Mouse (Mus musculus): ENCODE measurements at regions not wholly inside any gene's neighbourhood (a gene's known extent, or its start where the extent isn't known, plus 50 kb on each side); places are given as distances from the start of the nearest gene placed in this dataset.

DNA sequence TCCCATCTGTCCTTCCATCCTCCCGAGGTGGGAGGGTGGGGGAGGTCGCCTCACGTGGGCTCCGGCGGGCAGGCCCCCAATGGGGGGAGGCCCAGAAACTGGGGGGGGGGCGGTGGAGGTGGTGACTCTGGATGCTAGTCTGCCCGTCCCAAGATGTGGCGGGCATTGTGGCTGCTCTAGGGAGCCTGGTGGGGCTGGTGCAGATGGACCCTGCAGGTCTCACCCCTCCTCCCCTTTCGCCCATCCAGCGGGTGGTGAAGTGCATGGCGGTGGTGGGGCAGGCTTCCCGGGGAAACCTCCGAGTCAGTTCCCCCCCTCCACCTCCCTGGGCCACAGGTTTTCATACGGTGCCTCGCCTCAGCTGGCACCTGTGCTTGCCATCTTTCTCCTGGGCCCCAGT is 88.6 kb downstream of the Inhba start:
- no peak for ATAC-seq (replicated peaks; ENCODE audit: low FRiP score, poor library complexity, severe bottlenecking)

DNA sequence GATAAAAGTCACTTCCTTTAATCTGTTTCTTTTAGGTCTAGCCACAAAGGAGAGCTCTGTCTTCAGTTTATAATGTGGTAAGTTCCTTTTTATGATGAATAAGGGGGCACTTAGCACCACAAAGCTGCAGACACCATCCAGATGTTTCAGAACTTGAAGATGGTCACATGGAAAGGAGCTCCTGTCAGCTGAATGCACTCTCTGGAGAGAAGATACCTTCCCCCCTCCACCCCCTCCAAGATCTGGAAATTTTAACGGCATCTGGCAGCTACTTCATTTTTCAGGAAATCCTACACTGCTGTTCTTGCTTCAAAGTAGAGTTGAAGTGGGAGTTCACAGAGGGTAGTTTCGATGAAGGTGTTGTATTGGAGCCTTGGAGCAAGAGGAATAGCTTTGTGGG is 103.2 kb downstream of the Inhba start:
- no peak for ATAC-seq (replicated peaks; ENCODE audit: low FRiP score, poor library complexity, severe bottlenecking)

DNA sequence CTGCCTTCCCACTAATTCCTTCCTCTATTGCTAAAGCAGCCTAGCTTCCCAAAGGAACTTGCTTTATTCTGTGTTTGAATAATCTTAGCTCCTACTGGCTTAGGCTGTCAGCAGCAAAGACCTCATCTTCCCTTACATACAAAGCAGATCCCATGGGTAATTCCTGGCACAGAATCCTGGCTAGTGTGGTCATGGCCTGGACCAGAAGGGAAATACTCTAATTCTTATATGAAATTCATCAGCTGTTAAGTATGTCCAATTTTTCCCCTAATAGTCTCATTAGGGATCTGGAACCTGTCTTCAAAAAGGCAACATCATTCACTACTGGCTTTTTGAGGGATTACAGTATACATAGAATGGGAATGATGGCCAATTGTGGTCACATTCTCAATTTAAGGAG is 135.0 kb downstream of the Inhba start:
- ATAC-seq (replicated peaks; ENCODE audit: low FRiP score, poor library complexity, severe bottlenecking): no peak

DNA sequence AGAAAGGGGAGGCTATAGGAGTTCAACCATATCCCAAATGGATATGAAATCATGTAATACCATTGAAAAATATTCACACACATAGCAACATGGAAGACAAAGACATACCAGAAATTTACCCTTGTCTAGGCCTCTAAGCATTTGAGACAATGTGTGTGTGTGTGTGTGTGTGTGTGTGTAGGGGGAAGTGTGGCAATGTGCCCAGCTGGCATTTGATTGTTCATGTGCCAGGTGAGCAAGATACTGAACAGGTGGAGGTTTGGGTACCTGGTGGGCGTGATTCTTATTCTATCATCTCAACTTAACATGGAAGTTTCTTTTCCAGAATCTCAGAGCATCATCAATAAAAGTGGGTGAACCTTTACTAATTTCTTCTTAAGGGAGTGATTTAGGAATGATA is 143.3 kb downstream of the Inhba start:
- no peak for ATAC-seq (replicated peaks; ENCODE audit: low FRiP score, poor library complexity, severe bottlenecking)

DNA sequence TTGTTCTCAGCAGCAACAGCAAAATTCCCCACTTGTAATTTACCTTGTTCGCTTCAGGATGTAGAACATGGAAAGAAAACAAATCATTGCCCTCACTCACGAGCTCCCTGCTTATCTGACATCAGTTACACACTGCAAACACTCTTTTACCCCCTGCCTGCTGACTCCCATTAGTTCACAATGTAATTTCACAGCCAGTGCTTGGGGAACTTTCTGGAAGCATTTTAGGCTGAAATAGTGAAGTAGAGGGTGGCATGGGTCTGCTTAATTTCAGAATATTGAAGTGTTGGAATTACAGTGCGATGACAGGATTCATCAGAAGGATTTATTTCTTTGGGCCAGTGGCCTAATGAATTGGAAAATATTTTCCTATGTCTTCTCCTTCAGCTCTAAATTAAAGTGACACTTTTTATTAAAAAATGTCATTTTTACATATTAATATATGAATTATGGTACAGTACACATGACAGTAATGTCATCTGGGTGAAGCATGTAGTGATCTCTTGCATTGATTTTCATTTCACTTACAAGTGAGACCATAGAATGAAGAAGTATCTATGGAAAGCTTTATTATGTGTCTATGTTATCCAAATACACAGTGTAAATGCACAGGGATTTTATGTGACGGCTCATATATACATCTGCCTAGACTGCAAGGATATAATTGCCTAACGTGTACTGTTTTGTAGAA is 153.7 kb downstream of the Inhba start:
- ATAC-seq (replicated peaks; ENCODE audit: low FRiP score, poor library complexity, severe bottlenecking): no peak

DNA sequence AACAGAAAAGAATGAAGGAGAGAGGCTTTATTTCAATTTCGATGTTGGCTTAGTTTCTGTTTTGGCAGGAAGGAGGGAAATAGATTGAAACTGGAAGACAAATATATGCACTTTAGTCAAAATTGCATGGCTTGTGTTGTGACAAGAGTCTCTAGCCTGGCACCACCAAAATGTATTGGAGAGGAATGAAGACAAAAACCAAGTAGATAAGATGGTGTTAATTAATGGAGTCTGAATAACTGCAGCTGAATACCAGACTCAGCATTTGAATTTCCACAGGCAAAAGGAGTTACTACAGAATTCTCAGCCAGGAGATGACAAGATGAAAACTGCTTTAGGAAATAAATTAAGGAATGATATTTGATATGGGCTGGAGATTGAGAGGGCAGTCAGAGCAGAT is 185.0 kb downstream of the Inhba start:
- ATAC-seq (replicated peaks; ENCODE audit: low FRiP score, poor library complexity, severe bottlenecking): no peak

DNA sequence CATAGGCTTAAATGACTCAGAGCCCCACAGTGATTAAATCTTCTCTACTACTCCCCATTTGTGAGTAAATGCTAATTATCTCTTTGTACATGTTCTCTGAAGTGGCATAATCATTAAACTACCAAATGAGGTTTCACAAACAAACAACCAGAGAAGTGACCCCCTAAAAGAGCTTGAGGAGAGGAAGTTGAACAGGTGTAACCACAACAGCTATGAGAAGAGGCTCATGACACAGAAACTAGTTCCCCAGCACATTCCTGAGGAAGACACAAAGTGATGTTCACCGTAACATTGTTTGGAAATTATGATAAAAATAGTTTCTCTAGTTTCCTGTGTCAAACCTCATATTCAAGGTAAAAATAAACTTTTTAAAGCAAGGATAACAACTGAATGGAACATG is 188.4 kb downstream of the Inhba start:
- ATAC-seq (replicated peaks; ENCODE audit: low FRiP score, poor library complexity, severe bottlenecking): no peak

DNA sequence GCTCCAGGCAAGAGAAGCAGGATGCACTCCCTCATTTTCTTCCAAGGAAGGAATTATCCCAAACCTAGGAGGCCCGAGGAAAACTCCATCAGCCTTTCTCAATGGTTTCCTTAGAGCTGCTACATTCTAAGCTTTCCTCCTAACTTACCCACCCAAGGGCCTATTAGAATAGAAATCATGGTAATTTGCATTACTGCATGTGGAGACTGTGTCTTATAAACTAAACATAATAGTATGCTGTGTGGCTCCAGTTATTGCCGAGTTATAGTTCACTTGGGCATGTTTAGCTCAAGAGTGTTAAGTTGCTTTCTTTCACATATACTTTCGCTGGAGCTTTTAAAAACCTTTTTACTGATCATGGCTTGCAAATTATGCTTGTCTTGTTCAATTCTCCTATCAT is 191.5 kb downstream of the Inhba start:
- ATAC-seq (replicated peaks; ENCODE audit: low FRiP score, poor library complexity, severe bottlenecking): no peak

DNA sequence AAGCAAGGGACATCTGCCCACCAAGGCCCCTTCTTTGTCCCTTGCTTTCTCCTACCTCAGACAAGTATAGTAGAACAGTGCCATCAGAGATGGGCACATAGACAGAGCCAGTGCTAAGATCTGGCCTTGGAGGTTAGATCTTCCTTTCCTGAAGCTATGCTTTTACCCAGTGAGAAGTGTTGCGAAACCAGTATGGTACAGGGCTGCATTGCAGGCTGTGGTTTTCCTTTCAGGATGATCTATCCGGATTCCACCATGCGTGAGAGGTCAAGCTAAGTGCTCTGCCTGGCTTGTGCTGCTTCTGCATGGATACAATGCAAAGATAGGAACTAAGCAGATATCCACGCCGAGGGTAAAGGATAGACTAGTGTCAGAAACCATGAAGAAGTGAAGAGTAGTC is 192.4 kb downstream of the Inhba start:
- ATAC-seq (replicated peaks; ENCODE audit: low FRiP score, poor library complexity, severe bottlenecking): no peak

DNA sequence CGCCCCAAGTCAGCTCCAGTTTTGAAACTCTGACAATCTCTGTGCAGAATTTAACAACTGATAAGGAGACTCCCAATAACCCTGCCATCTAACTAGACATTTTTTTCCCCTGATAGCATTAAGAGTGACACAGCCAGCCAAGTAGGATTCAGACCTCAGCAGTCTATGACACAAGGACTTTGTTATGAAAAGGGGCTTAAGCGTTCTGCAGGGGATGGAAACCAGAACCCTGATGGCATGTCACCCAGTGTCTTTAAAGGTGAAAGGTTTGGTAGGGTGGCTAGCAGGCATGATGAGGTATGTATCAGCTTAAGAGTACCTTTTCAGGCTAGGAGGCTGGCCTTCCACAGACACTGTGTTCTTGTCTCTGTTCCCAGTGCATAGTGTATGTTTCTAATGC is 199.8 kb downstream of the Inhba start:
- no peak for ATAC-seq (replicated peaks; ENCODE audit: low FRiP score, poor library complexity, severe bottlenecking)

DNA sequence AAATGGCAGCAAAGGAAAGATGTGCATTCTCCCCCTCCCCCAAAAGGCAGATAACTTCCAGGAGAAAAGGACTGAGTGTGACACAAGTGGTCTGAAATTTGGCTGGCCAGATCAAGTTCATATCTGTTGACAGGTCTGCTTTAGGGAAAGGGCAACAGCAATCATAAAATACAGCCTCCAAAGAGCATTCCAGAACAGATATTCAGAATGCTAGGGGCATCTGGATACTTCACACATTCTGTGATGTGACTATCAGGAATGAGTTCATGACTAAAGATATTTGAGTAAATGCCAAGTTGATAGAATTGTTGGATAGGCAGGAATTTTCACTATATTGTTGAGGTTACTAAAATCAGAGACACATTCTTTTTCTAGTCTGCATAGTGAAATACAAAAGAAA is 208.2 kb downstream of the Inhba start:
- no peak for ATAC-seq (replicated peaks; ENCODE audit: low FRiP score, poor library complexity, severe bottlenecking)

DNA sequence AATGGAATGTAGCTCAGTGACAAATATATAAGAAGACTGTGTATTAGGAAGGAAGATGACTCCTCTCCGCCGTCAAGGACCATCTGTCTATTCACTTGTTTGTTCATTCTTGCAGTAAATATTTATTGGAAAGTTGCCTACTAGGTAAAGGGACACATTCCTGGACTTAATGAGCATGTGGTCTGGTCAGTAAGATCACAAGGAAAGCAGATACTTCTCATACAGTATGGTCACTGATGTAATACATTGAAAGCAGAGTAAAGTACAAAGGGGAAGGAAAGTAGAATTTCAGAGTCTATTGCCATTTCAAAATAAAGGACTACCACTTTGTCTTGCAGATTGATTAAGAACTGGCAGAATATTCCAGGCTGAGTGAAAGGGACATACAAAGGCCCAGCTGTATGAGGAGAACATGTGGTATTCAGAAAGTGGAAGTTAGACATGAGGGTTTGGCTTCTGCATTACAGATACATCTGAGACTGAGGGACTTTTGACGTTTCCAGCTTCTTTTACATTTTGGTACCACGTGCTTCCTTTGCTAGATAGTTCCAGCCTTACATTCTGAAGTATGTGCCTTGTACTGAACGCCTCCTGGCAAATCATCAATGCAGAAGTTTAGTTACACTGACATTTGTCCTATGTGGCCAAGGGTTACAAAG is 211.4 kb downstream of the Inhba start:
- no peak for ATAC-seq (replicated peaks; ENCODE audit: low FRiP score, poor library complexity, severe bottlenecking)

DNA sequence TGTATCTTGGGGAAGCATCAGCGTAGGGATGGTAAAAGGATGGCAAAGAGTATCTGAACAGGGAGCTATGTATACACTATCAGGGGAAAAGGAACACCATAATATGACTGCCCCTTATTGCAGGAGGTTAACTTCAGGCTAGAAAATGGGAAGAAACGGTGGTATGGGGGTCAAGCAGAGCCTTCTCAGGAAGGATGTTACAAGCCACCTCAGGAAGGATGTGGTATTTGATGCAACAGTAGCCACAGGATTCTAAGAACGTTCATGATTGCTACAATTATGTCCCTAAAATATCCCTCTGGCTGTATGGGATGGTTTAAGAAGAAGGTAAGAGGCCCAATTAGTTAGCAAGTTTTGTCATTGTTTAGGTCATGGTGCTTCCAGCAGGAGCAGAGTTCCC is 249.5 kb downstream of the Inhba start:
- ATAC-seq (replicated peaks; ENCODE audit: low FRiP score, poor library complexity, severe bottlenecking): no peak

DNA sequence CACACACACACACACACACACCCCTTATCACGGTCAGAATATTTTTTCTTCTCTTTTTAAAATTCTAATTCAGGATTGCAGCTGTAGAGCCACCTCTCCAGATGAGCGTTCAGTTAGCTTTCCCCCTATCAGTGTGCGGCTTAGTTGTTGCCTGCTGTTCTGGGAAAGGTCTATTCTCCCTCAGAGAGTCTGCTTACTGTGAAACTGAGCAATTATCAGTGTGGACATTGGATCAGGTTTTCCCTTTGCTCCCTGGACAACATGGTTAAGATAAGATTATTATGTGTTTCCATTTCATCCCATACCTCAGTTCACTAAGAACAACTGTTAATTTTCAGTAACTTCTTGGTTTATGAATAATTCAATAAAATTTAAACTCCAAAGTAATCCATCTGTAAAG is 268.3 kb downstream of the Inhba start:
- ATAC-seq (replicated peaks; ENCODE audit: low FRiP score, poor library complexity, severe bottlenecking): no peak

DNA sequence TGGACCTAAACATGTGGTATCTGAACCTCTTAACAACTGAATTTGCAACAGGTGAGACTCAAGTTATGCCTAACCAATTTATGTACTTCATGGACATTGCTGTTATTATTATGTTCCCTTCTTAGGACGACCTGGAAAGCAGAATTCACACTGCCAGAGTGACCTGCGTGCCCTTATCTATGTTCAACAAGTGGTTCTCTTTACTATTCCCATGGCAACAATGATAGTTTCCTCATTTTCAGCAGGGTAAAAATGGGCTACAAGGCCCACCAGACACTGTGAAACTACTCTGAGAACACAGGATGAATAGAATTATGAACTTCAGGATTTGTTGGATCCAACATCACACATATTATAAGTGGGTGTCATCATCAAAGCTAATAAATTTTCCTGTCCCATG is 269.1 kb downstream of the Inhba start:
- no peak for ATAC-seq (replicated peaks; ENCODE audit: low FRiP score, poor library complexity, severe bottlenecking)

DNA sequence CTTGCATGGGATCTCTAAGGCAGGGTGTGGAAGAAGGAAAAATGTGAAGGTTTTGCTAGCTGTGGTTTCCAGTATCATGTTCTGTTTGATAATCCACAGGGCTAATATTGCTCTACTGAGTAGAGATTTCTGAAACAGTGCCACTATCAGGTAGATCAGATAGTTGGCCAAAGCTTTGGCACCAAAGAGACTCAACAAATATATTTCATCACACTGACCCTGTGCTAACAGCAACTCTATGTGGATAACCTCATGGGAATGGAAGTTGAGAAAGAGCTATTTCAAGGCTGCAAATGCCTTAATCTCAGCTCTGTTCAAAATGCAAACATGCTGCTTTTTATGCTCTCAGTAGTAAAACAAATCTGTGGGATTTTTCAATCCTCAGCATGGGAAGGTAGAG is 270.1 kb downstream of the Inhba start:
- ATAC-seq (replicated peaks; ENCODE audit: low FRiP score, poor library complexity, severe bottlenecking): no peak

DNA sequence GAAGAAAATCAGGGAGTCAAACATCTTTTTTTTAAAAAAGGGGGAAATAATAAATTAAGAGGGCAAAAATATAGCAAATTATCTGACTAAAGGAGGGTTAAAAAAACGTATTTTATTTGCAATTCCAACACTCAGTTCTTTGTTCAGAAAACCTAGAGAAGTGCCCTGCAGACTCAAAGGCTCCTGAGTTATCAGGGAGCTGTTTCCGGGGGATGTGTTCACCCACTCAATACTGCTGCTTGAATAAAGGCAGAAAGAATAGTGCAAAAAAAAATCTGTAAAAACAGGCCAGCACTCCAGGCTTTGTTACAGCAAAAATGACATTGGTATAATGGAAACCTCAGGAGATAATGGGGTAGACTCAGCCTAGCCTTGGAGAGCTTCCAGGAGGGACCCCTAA is 270.6 kb downstream of the Inhba start:
- no peak for ATAC-seq (replicated peaks; ENCODE audit: low FRiP score, poor library complexity, severe bottlenecking)

DNA sequence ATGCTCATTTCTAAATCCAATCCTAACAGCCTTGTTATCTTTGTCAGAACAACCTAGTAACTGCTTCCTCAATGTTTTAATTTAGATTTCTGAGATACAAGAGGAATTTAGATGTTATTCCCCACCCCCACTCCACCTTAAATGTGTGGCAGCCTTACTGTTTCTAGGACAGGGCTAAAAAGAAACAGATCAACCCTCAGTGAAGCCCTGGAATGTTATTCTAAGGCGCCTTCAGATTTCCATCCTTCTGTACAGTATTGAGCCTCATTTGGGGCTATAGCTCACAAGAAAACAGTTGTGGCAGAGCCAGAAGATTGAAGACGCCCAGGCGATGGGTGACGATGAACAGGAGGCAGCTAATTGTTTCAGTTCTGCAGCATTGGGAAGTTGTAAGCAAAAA is 271.7 kb downstream of the Inhba start:
- no peak for ATAC-seq (replicated peaks; ENCODE audit: low FRiP score, poor library complexity, severe bottlenecking)

DNA sequence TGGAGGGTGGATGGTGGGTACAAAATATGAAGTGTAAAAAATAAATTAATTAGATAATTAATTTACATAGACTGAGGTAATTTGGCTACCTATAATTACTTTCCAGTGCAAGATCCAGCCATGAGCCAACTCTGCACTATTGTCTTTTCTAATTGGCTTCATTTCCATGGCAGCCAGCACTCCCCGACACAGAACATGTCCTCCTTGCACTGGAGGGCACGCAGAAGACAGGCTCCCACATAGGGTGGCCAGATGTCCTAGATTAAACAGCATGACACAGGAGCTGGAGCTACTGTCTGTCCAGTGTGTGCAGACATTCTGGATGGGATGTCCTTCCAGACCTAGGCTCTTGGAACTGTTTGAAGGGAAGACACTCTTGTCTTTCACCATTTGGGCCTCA is 278.0 kb downstream of the Inhba start:
- no peak for ATAC-seq (replicated peaks; ENCODE audit: low FRiP score, poor library complexity, severe bottlenecking)

DNA sequence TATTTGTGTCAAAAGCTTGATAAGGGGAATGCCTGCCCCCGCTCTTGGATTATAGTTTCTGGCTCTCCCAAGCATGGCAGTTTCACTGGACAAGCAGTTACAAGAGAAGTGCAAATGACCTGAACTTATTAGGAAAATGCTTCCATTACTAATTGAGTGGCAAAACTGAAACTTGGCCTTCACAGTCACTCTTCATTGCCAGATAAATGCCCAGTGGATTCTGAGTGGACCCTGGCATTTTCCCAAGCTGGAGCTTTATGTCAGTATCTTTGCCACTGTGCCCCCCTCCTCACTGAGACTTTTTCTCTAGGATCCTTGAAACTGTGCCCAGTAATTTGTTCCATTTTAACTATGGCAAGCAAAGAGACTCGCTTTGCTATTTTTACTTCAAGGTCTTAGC is 279.1 kb downstream of the Inhba start:
- no peak for ATAC-seq (replicated peaks; ENCODE audit: low FRiP score, poor library complexity, severe bottlenecking)

DNA sequence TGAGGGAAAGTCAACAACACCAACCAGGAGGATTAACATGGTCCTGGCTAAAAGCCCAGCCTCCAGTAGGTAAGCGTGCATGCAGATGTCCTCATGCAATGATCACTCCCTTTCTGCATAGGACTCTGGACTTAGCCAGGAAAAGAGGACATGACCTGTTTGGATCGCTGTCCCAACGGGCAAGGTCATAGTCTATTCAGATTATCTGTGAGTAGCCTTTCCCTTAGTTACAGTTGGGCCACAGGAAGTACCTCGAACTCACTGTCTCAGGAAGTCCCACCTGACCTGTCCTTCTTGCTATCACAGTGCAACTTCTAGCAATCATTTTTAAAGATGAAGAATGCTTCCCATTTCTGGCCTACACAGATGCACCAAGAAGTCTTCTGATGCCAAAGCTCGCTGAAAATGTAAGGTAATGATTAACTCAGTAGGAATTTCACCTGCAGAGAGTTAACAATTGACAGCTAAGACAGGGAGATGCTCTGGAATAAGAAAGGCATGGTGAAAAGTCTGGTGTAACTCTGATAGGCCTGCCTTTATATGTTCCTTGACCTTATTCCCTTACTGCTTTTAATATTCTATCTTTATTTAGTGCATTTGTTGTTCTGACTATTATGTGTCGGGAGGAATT is 280.1 kb downstream of the Inhba start:
- ATAC-seq (replicated peaks; ENCODE audit: low FRiP score, poor library complexity, severe bottlenecking): no peak

DNA sequence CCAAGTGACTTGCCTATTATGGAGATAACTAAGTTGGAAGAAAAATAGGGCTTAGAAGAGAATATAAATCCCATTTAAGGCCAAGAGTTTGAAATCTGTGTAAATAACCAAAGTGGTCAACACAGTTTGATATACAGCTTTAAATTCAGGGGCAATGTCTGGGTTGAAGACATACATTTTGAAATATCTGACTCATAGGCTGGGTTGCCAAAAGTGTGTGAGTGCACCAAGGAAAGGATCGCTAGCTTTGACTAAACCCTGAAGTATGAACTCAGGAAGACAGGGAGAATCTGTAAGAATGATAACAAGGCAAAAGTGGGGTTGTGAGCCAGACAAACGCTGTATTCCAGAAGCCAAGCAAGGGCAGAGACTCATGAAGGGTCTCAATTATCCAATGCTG is 288.1 kb downstream of the Inhba start:
- ATAC-seq (replicated peaks; ENCODE audit: low FRiP score, poor library complexity, severe bottlenecking): no peak

Data from erythroblast, adult 5-6 weeks (primary cell).